ENCODE assay signal across 18 mouse cellular contexts in the genomic region with DNA sequence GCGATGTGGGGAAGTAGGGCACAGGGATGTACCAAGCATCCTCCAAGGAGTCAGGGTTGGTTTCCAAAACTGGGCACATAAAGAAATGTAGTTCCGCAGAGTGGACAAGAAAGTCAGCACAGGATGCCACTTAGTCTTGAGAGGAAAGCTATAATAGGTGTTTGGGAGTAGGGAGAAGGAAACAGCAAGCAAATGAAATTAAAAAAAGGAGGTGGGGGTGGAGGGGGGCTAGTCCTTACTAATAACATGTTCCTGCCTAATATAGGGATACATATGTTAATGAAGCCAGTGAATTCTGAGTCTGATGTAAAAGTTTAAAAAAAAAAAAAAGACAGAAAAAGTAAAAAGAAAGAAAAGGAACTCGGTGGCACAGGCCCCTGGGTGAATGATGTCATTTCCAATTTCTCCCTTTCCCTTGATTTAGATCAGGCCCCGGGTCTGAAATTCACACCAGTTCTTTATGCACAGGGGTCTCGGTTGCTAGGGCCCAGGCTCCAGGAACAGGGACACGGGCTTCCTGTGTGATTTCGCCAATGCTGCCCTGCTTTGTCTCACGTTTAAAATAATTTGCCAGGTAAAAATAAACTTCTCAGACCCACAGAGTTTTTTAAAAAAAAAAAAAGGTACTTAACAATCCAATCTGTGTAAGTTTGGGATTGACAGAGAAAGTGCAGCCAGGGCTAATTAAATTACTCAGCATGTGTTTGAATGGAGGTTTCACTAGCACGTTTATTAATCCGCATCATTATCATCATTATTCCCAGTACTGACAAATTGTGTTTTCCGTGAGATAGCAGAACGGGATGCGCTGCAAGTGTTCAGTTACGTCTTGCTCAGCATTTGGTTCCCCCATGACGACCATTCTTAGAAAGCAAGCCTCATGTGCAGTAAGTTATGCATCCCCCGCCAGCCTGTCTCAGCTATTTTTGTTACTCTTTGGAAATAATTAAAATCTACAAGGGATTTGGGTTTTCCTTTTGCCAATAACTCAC.
A peak's percentile ranks its signal among the peaks of the same experiment; 100 is the strongest.
DNase-seq lines count a peak whose midpoint lies in the region; ATAC-seq and TF ChIP-seq lines count a peak whose summit lies in the region.
"Had no signal": no experiment of that assay in that cellular context is flagged by ENCODE, and none has a peak within 500 bp of the region (broad histone marks: within the 10 kb centered on the region; RNA-seq: fewer than 3 reads in every experiment).

No protein-coding gene starts in this region.

- H3K4me3 ChIP-seq in midbrain, embryonic 10.5 days: no peak overlapping the region
- no peak overlapping the region for H3K4me3 ChIP-seq in midbrain, embryonic 11.5 days (ENCODE audit: low read depth, low read length)
- no peak overlapping the region for H3K4me3 ChIP-seq in forebrain, embryonic 11.5 days (ENCODE audit: low read depth, low read length)
- no peak overlapping the region for H3K4me3 ChIP-seq in forebrain, postnatal 0 days (ENCODE audit: low read depth, low read length)
- H3K4me3 ChIP-seq in neural tube, embryonic 15.5 days (replicated peaks): no peak overlapping the region
- H3K4me3 ChIP-seq: neural tube, embryonic 12.5 days had no signal

- no peaks in the 10 kb centered on the region for H3K36me3 ChIP-seq in midbrain, embryonic 10.5 days
- H3K36me3 ChIP-seq in midbrain, embryonic 11.5 days (ENCODE audit: control insufficient read depth, insufficient read depth, low read length): no peaks in the 10 kb centered on the region
- no peaks in the 10 kb centered on the region for H3K36me3 ChIP-seq in forebrain, embryonic 11.5 days (ENCODE audit: control insufficient read depth, insufficient read depth, low read length)
- H3K36me3 ChIP-seq in forebrain, postnatal 0 days (ENCODE audit: insufficient read depth): no peaks in the 10 kb centered on the region
- no peaks in the 10 kb centered on the region for H3K36me3 ChIP-seq in neural tube, embryonic 15.5 days
- H3K36me3 ChIP-seq: neural tube, embryonic 12.5 days had no signal

- TF ChIP-seq CTCF in forebrain, postnatal 0 days (IDR thresholded peaks at IDR 0.05; ENCODE audit: low read depth): no peak

- no peak for ATAC-seq in midbrain, embryonic 11.5 days (ENCODE audit: low FRiP score)
- peak; percentile 53; the same call in 1 of the 2 replicates for ATAC-seq in forebrain, embryonic 11.5 days (replicated peaks; ENCODE audit: low FRiP score)
- ATAC-seq in forebrain, postnatal 0 days: peak; percentile 62; the same call in 1 of the 2 replicates
- ATAC-seq in neural tube, embryonic 15.5 days (ENCODE audit: low FRiP score): peak; percentile 73; the same call in 1 of the 2 replicates
- no peak for ATAC-seq in megakaryocyte, adult 5-6 weeks (ENCODE audit: poor library complexity, severe bottlenecking)
- ATAC-seq: intestine, postnatal 0 days had no signal

- 79% methylated on average over 16 of the region's 16 CpGs for WGBS in midbrain, embryonic 10.5 days
- 72% methylated on average over 16 of the region's 16 CpGs for WGBS in midbrain, embryonic 11.5 days
- 50% methylated on average over 16 of the region's 16 CpGs for WGBS in forebrain, embryonic 11.5 days
- 20% methylated on average over 16 of the region's 16 CpGs for WGBS in forebrain, postnatal 0 days
- 57% methylated on average over 16 of the region's 16 CpGs for WGBS in neural tube, embryonic 15.5 days

- no peaks in the 10 kb centered on the region for H3K9me3 ChIP-seq in midbrain, embryonic 10.5 days (replicated peaks)
- H3K9me3 ChIP-seq in midbrain, embryonic 11.5 days (ENCODE audit: control insufficient read depth, low read length): no peaks in the 10 kb centered on the region
- H3K9me3 ChIP-seq in forebrain, embryonic 11.5 days (ENCODE audit: control insufficient read depth, low read length): no peaks in the 10 kb centered on the region
- H3K9me3 ChIP-seq in forebrain, postnatal 0 days (ENCODE audit: low read length): no peaks in the 10 kb centered on the region
- no peaks in the 10 kb centered on the region for H3K9me3 ChIP-seq in neural tube, embryonic 15.5 days (replicated peaks)
- H3K9me3 ChIP-seq: neural tube, embryonic 12.5 days had no signal

- H3K27me3 ChIP-seq in midbrain, embryonic 10.5 days (ENCODE audit: low read depth, poor library complexity, severe bottlenecking): no peaks in the 10 kb centered on the region
- no peaks in the 10 kb centered on the region for H3K27me3 ChIP-seq in midbrain, embryonic 11.5 days (ENCODE audit: control insufficient read depth, insufficient read depth, low read length)
- no peaks in the 10 kb centered on the region for H3K27me3 ChIP-seq in forebrain, embryonic 11.5 days (ENCODE audit: control insufficient read depth, insufficient read depth, low read length)
- no peaks in the 10 kb centered on the region for H3K27me3 ChIP-seq in forebrain, postnatal 0 days (ENCODE audit: insufficient read depth, low read length)
- H3K27me3 ChIP-seq in neural tube, embryonic 15.5 days (replicated peaks): no peaks in the 10 kb centered on the region
- H3K27me3 ChIP-seq: neural tube, embryonic 12.5 days had no signal

- H3K4me2 ChIP-seq in midbrain, embryonic 11.5 days: no peak overlapping the region
- no peak overlapping the region for H3K4me2 ChIP-seq in forebrain, embryonic 11.5 days (ENCODE audit: low read depth, low read length, severe bottlenecking)
- no peak overlapping the region for H3K4me2 ChIP-seq in forebrain, postnatal 0 days (ENCODE audit: low read depth)
- H3K4me2 ChIP-seq in neural tube, embryonic 15.5 days: no peak overlapping the region
- H3K4me2 ChIP-seq: neural tube, embryonic 12.5 days had no signal

- H3K4me1 ChIP-seq in midbrain, embryonic 10.5 days: peaks cover 21% of the 10 kb centered on the region
- H3K4me1 ChIP-seq in midbrain, embryonic 11.5 days (ENCODE audit: control insufficient read depth, insufficient read depth, low read length): peaks cover 8% of the 10 kb centered on the region
- 0 out of 2 replicates have a peak, but pooled peaks cover 2% of the 10 kb centered on the region for H3K4me1 ChIP-seq in forebrain, embryonic 11.5 days (replicated peaks; ENCODE audit: control insufficient read depth, insufficient read depth, low read length)
- no peaks in the 10 kb centered on the region for H3K4me1 ChIP-seq in forebrain, postnatal 0 days (ENCODE audit: insufficient read depth)
- peaks cover 7% of the 10 kb centered on the region; the same call in 1 of the 2 replicates for H3K4me1 ChIP-seq in neural tube, embryonic 15.5 days

- H3K27ac ChIP-seq in midbrain, embryonic 10.5 days (replicated peaks): peak overlapping the region; percentile 72
- H3K27ac ChIP-seq in midbrain, embryonic 11.5 days (ENCODE audit: low read depth, low read length): no peak overlapping the region
- no peak overlapping the region for H3K27ac ChIP-seq in forebrain, embryonic 11.5 days (ENCODE audit: low read depth, low read length)
- no peak overlapping the region for H3K27ac ChIP-seq in forebrain, postnatal 0 days (ENCODE audit: low read depth, low read length)
- no peak overlapping the region for H3K27ac ChIP-seq in neural tube, embryonic 15.5 days (replicated peaks)
- H3K27ac ChIP-seq: liver, embryonic 14.5 days; neural tube, embryonic 12.5 days; stomach, postnatal 0 days had no signal

- DNase-seq in midbrain, embryonic 10.5 days (ENCODE audit: low spot score): no peak
- DNase-seq in midbrain, embryonic 11.5 days (ENCODE audit: low spot score, missing footprints): no peak
- DNase-seq in forebrain, embryonic 11.5 days (ENCODE audit: low spot score): no peak
- DNase-seq in forebrain, postnatal 0 days: peak; percentile 52
- DNase-seq in left cerebral cortex, adult 11 months (ENCODE audit: low spot score): no peak
- DNase-seq in spleen, postnatal 10 days (ENCODE audit: low spot score in 2 of 2): no peak
- DNase-seq: adrenal gland, postnatal 25 days; cerebellum, postnatal 36 days; kidney, postnatal 10 days; left cerebral cortex, postnatal 4 days; lung, postnatal 10 days; thymus, postnatal 36 days had no signal

- H3K9ac ChIP-seq in midbrain, embryonic 11.5 days (ENCODE audit: low read length): no peak overlapping the region
- no peak overlapping the region; the same call in 1 of the 2 replicates for H3K9ac ChIP-seq in forebrain, embryonic 11.5 days (ENCODE audit: low read length)
- H3K9ac ChIP-seq in forebrain, postnatal 0 days: no peak overlapping the region
- H3K9ac ChIP-seq in neural tube, embryonic 15.5 days (replicated peaks): no peak overlapping the region
- H3K9ac ChIP-seq: liver, embryonic 14.5 days; neural tube, embryonic 12.5 days had no signal

Comparison
In these comparisons a context has a peak if more than half of its experiments do, and no peak if none do; other contexts are left out.
1. ATAC-seq: peak in forebrain, embryonic 11.5 days (single experiment), forebrain, postnatal 0 days (single experiment) and neural tube, embryonic 15.5 days (single experiment); none in midbrain, embryonic 11.5 days (single experiment) and megakaryocyte, adult 5-6 weeks (single experiment).